Mouse (Mus musculus): ENCODE data around the gene Crybg2.

DNA sequence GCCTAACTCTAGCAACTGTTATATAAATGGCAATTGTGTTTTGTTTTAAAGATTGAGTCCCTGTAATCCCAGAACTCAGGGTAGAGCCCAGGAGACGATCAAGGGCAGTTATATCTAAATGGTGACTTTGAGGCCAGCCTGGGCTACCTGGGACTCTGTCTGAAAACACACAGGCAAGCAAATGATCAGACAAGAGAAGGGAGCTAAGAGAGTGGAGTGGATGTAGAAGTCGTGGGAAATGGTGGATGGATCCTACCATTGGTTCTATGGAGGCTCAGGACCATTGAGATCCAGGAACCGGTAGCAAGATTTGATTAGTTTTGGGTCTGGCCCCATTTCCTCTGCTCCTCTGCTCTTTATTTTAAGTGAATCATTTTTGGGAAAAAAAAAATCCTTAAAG lies 35.5 kb downstream of the Crybg2 start:
- TF ChIP-seq CTCF (IDR thresholded peaks at IDR 0.05; ENCODE audit: low read depth, low read length) (no peak), GATA1 (IDR thresholded peaks at IDR 0.05; ENCODE audit: borderline replicate concordance, low read length) (no peak)
